Mouse (Mus musculus) forebrain, embryonic 13.5 days (tissue): ENCODE results near the gene Ubox5. TPM values are rescaled to one million over a fixed set of nuclear protein-coding genes. Genes with fewer than 3 reads are reported as not detected.

Experiments used
- ATAC-seq: fragments of 200-750 bp; cut with Nextera tagmentation; 2 replicates; pipeline ENCODE4 v1.8.0; 2017
- H3K27ac ChIP-seq: fragments of 300-500 bp; sonication (generic); 2 replicates; pipeline ENCODE4 v1.5.1; 2015; ENCODE audit warnings: inconsistent platforms, mild to moderate bottlenecking, moderate library complexity
- H3K27me3 ChIP-seq: fragments of 300-500 bp; sonication (generic); 2 replicates; pipeline ENCODE4 v1.6.1; 2015; ENCODE audit warnings: mild to moderate bottlenecking, inconsistent platforms
- H3K36me3 ChIP-seq: fragments of 300-500 bp; sonication (generic); 2 replicates; pipeline ENCODE4 v1.6.1; 2015; ENCODE audit warnings: mild to moderate bottlenecking, inconsistent platforms; ENCODE audit not compliant: poor library complexity, severe bottlenecking
- H3K4me1 ChIP-seq: fragments of 300-500 bp; sonication (generic); 2 replicates; pipeline ENCODE4 v1.6.1; 2015; ENCODE audit warnings: inconsistent platforms
- H3K4me2 ChIP-seq: fragments of 300-500 bp; sonication (generic); 2 replicates; pipeline ENCODE4 v1.6.1; 2015; ENCODE audit warnings: inconsistent platforms, mild to moderate bottlenecking, moderate library complexity
- H3K4me3 ChIP-seq: fragments of 300-500 bp; sonication (generic); 2 replicates; pipeline ENCODE4 v1.5.1; 2015; ENCODE audit warnings: mild to moderate bottlenecking, inconsistent platforms
- H3K9ac ChIP-seq: fragments of 300-500 bp; sonication (generic); 2 replicates; pipeline ENCODE4 v1.6.1; 2015; ENCODE audit warnings: mild to moderate bottlenecking, inconsistent platforms
- H3K9me3 ChIP-seq: fragments of 300-500 bp; sonication (generic); replicated peaks from 2 replicates; pipeline ENCODE4 v1.6.1; 2016; ENCODE audit warnings: inconsistent platforms
- WGBS: fragments of 180-500 bp; shearing (Covaris S2); methylation state at CpG from one replicate; pipeline ENCODE4 v1.1.7; 2015; 5-methylcytosine and 5-hydroxymethylcytosine counted together
- polyA plus RNA-seq: library from polyadenylated mRNA; unstranded; fragments of >200 nt; fragmentation: Nextera tagmentation; extraction: Ambion mirVana; gene quantifications from 2 replicates; pipeline ENCODE4 v1.2.1, GENCODE M21; 2015

Gene Ubox5
- polyA plus RNA-seq, 1 experiment from 2014 or later, result 13.0 TPM

DNA sequence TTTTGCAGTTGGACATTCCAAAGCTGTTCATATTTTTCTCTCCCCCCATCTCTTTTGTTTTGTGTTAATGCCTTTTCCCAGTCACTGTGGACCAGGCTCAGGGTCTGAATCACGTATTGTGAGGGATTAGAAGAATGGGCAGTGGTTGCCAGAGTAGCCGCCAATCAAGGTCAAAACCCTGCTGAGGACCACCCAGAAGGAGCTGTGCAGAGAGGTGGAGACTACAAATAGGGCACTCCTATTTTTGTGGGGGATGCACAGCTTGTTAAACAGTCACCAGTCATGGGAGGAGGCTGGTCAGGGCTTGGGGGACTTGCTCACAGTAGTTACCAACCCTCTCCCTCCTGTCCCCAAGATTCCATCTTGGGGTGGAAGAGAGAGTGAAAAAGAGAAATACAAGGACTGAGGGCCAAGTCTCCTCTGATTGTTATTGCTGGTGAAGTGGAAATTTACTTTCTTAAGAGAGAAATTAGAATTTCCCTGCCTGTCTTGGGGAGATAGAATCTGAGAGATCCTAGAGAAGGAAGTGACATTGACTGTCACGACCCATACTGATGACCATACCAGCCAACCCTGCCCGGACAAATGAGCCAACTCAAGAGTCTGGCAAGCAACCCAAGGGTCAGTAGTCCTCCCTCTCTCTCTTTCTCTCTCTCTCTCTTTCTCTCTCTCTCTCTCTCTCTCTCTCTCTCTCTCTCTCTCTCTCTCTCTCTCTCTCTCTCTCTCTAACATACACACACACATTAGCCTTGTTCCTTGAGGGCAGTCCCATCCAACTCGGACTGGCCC is 3.2 kb upstream of the Ubox5 start:
- Histone ChIP-seq H3K4me2 (no peak overlapping the region), H3K9ac (no peak overlapping the region), H3K36me3 (peaks cover 18% of the 10 kb centered on the region; the same call in 1 of the 2 replicates), H3K27me3 (peaks cover 49% of the 10 kb centered on the region), H3K4me3 (no peak overlapping the region), H3K27ac (no peak overlapping the region), H3K9me3 (no peaks in the 10 kb centered on the region), H3K4me1 (peaks cover 50% of the 10 kb centered on the region)
- ATAC-seq, result no peak
- 44% methylated on average over 5 of the region's 5 CpGs for WGBS

GRCm38 (mm10) chr2:130632416-130632815 is 2.6 kb upstream of the Ubox5 start:
- Histone ChIP-seq H3K4me3 (no peak overlapping the region), H3K27me3 (peaks cover 42% of the 10 kb centered on the region), H3K9ac (no peak overlapping the region), H3K9me3 (no peaks in the 10 kb centered on the region), H3K4me1 (peaks cover 52% of the 10 kb centered on the region), H3K36me3 (peaks cover 25% of the 10 kb centered on the region), H3K4me2 (no peak overlapping the region), H3K27ac (no peak overlapping the region)
- no peak for ATAC-seq
- WGBS, result 36% methylated on average over 1 of the region's 1 CpGs

DNA sequence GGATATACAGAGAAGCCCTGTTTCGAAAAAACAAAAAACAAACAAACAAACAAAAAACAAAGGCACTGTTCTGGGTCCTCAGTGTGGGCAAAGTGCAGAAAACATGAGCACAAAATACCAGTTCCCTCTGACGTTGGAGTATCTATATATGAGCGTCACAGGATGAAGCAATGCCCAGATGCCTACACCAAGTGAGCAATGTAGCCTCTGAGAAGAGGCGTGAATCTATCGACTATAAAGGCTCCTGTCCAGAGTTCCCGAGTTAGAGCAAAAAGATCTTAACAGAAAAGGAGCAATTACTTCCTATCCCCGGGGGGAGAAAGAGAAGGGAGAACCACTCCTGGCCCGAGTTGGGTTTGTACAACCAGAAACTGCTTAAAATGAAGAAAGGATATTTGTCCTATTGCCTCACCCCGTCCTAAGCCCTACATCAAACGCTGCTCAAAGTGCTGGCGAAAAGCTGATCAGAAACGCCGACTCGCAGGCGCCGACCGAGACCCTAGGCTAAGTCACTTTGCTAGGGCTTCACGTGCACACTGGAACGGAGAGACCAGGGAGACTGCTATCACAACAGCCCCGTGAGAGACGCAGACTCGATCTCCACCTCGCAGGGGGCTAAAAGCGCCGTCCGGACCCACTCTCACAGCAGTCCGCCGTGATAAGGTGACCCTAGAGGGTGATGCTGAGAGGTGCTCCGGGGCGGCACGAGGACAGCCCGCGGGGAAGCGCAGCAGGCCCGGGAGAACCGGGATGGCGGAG is 579 bp downstream of the Ubox5 start:
- 2% methylated on average over 36 of the region's 37 CpGs for WGBS
- no peaks in the 10 kb centered on the region for H3K9me3 ChIP-seq
- peak overlapping the region; percentile 97 for H3K4me3 ChIP-seq
- peaks cover 11% of the 10 kb centered on the region for H3K27me3 ChIP-seq
- H3K27ac ChIP-seq, result peak overlapping the region; percentile 61; the same call in 1 of the 2 replicates
- H3K36me3 ChIP-seq, result peaks cover 33% of the 10 kb centered on the region
- peaks cover 31% of the 10 kb centered on the region for H3K4me1 ChIP-seq
- ATAC-seq, result peak; percentile 65
- H3K4me2 ChIP-seq, result peak overlapping the region; percentile 85
- peak overlapping the region; percentile 95 for H3K9ac ChIP-seq

GRCm38 (mm10) chr2:130628424-130628823 is 1.4 kb downstream of the Ubox5 start:
- Histone ChIP-seq H3K4me2 (peak overlapping the region; percentile 85), H3K36me3 (peaks cover 40% of the 10 kb centered on the region), H3K4me1 (peaks cover 26% of the 10 kb centered on the region), H3K4me3 (peak overlapping the region; percentile 97; the same call in 1 of the 2 replicates), H3K27me3 (peaks cover 3% of the 10 kb centered on the region; the same call in 1 of the 2 replicates), H3K9me3 (no peaks in the 10 kb centered on the region), H3K27ac (no peak overlapping the region), H3K9ac (no peak overlapping the region)
- 69% methylated on average over 3 of the region's 3 CpGs for WGBS
- ATAC-seq, result no peak

GRCm38 (mm10) chr2:130618972-130619371 is 10.9 kb downstream of the Ubox5 start:
- Histone ChIP-seq H3K9me3 (no peaks in the 10 kb centered on the region), H3K27ac (no peak overlapping the region), H3K9ac (no peak overlapping the region), H3K4me1 (no peaks in the 10 kb centered on the region), H3K27me3 (no peaks in the 10 kb centered on the region), H3K4me3 (no peak overlapping the region), H3K4me2 (no peak overlapping the region), H3K36me3 (peaks cover 57% of the 10 kb centered on the region)
- no peak for ATAC-seq
- WGBS, result 87% methylated on average over 7 of the region's 7 CpGs

DNA sequence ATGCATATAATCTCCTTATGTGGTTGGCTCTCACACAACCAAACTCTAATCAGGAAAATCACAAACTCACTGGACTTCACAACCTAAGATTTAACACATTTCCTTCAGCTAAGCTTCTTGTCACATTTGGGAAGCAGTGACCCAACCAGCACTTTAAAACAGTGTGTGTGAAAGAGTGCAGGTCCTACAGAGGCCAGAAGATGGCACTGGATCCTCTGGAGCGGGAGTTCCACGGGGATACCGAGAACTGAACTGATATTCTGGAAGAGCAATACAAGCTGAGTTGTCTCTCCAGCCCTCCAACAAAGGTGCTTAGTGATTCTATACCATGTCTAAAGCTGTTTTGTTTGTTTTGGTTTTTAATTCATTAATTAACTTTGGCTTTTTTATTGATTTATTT is 16.7 kb downstream of the Ubox5 start:
- H3K36me3 ChIP-seq, result peaks cover 39% of the 10 kb centered on the region
- no peak overlapping the region for H3K9ac ChIP-seq
- H3K4me2 ChIP-seq, result no peak overlapping the region
- H3K9me3 ChIP-seq, result no peaks in the 10 kb centered on the region
- H3K4me3 ChIP-seq, result no peak overlapping the region
- H3K27me3 ChIP-seq, result no peaks in the 10 kb centered on the region
- no peak for ATAC-seq
- 67% methylated on average over 3 of the region's 3 CpGs for WGBS
- H3K4me1 ChIP-seq, result no peaks in the 10 kb centered on the region
- no peak overlapping the region for H3K27ac ChIP-seq

DNA sequence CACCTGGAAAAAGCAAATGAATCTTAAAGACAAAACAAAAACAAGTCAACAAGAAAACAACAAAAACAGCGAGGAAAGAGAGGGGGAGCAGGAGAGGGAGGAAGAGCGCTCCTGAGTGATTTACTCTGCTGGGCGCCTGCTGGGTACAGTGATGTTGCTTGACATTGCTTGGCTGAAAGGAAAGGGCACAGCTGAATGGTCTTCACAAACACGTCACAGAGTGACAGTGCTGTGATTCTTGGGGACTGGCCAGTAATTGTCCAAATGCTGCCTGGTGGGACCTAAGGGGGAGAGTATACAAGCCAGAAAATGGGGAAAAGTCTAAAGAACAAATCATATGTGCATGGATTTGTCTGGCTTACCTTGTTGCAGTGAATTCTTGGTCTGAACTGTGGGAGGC is 27.6 kb downstream of the Ubox5 start:
- no peak overlapping the region for H3K27ac ChIP-seq
- no peak overlapping the region for H3K4me3 ChIP-seq
- H3K27me3 ChIP-seq, result no peaks in the 10 kb centered on the region
- H3K36me3 ChIP-seq, result peaks cover 62% of the 10 kb centered on the region
- H3K9ac ChIP-seq, result no peak overlapping the region
- ATAC-seq, result no peak
- no peaks in the 10 kb centered on the region for H3K4me1 ChIP-seq
- no peaks in the 10 kb centered on the region for H3K9me3 ChIP-seq
- H3K4me2 ChIP-seq, result no peak overlapping the region
- WGBS, result 86% methylated on average over 4 of the region's 4 CpGs

DNA sequence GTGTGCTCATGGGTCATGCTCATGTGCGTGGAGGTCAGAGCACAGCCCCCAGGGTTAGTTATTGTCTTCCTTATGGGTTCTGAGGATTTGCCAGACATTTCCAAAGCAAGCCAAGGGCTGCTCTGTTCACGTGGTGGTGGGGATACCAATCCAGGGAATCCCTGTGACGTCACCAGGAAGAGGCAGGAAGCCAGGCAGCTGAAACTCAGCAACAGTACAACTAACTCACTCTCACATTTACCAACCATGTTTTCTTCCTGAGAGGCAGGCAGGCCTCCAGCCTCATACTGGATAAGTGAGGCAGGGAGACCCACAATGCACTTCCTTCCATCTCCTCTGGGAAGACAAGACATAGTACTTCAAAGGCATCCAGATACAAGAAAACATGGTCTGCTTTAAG is 31.4 kb downstream of the Ubox5 start:
- Histone ChIP-seq H3K27ac (no peak overlapping the region), H3K9ac (no peak overlapping the region), H3K36me3 (peaks cover 82% of the 10 kb centered on the region), H3K4me1 (no peaks in the 10 kb centered on the region), H3K27me3 (no peaks in the 10 kb centered on the region), H3K4me2 (no peak overlapping the region), H3K9me3 (no peaks in the 10 kb centered on the region), H3K4me3 (no peak overlapping the region)
- ATAC-seq, result no peak
- 81% methylated on average over 3 of the region's 3 CpGs for WGBS

DNA sequence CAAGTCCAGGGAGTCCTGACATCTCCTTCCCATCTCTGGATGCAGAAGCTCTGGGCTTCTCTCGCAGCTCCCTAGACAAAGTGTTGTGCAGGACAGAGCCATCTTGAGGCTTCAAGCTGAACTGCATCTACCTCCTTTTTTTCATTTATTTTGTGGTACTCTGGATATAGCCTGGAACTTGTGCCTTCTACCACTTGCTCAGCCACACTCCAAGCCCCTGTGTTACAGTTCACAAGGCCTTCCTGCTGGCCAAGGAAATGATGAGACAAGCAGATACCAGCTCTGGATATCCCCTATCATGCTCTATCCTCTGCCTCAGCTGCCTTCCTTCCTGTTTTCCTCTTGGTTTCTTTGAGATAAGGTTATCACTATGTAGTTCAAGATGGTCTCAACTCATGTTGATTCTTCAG is 32.2 kb downstream of the Ubox5 start:
- H3K9ac ChIP-seq, result no peak overlapping the region
- no peak overlapping the region for H3K27ac ChIP-seq
- peaks cover 79% of the 10 kb centered on the region for H3K36me3 ChIP-seq
- 0 out of 2 replicates have a peak, but pooled peaks have one; percentile 13 for ATAC-seq
- no peak overlapping the region for H3K4me2 ChIP-seq
- WGBS, result 10% methylated on average over 1 of the region's 1 CpGs
- H3K4me3 ChIP-seq, result no peak overlapping the region
- no peaks in the 10 kb centered on the region for H3K27me3 ChIP-seq
- H3K4me1 ChIP-seq, result no peaks in the 10 kb centered on the region
- H3K9me3 ChIP-seq, result no peaks in the 10 kb centered on the region

- Histone ChIP-seq H3K36me3 (peaks cover 83% of the 10 kb centered on the region), H3K27me3 (no peaks in the 10 kb centered on the region), H3K4me2 (no peak overlapping the region), H3K4me1 (no peaks in the 10 kb centered on the region), H3K9ac (no peak overlapping the region), H3K9me3 (no peaks in the 10 kb centered on the region), H3K27ac (no peak overlapping the region), H3K4me3 (no peak overlapping the region)
- 92% methylated on average over 1 of the region's 1 CpGs for WGBS
- no peak for ATAC-seq
Measured at GRCm38 (mm10) chr2:130595596-130595995, 34.2 kb downstream of the Ubox5 start.

- ATAC-seq, result no peak
- H3K36me3 ChIP-seq, result peaks cover 54% of the 10 kb centered on the region
- 98% methylated on average over 2 of the region's 2 CpGs for WGBS
Measured at GRCm38 (mm10) chr2:130591016-130591415, 38.8 kb downstream of the Ubox5 start.

DNA sequence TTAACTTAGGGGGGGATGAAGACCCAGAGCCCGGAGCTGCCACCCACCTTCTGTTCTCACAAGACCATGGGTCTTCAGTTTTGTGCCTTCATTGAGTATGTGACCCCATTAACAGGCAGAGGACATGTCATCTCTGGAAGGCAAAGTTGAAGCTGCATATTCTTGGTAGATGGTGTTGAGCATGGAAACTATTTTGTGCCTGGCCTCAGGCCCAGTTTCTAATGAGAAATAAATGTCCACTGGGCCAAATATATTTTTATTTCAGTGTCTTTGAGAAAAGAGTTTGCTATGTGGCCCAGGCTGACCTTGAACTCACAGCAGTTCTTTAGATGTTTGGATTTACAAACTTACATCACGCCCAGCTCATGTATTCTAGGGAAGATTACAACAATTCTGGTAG is 40.1 kb downstream of the Ubox5 start:
- WGBS, result 91% methylated on average over 2 of the region's 2 CpGs
- Histone ChIP-seq H3K4me3 (no peak overlapping the region), H3K9me3 (no peaks in the 10 kb centered on the region), H3K27ac (no peak overlapping the region), H3K4me1 (no peaks in the 10 kb centered on the region), H3K27me3 (no peaks in the 10 kb centered on the region), H3K9ac (no peak overlapping the region), H3K36me3 (peaks cover 43% of the 10 kb centered on the region), H3K4me2 (no peak overlapping the region)
- ATAC-seq, result no peak

More at GRCm38 (mm10) chr2:130591016-130591415, 38.8 kb downstream of the Ubox5 start:
- Histone ChIP-seq H3K9me3 (no peaks in the 10 kb centered on the region), H3K4me1 (no peaks in the 10 kb centered on the region), H3K4me2 (no peak overlapping the region), H3K27me3 (no peaks in the 10 kb centered on the region), H3K9ac (no peak overlapping the region), H3K4me3 (no peak overlapping the region), H3K27ac (no peak overlapping the region)
